Mouse (Mus musculus): Measurements from ENCODE around the gene Myadm.

DNA sequence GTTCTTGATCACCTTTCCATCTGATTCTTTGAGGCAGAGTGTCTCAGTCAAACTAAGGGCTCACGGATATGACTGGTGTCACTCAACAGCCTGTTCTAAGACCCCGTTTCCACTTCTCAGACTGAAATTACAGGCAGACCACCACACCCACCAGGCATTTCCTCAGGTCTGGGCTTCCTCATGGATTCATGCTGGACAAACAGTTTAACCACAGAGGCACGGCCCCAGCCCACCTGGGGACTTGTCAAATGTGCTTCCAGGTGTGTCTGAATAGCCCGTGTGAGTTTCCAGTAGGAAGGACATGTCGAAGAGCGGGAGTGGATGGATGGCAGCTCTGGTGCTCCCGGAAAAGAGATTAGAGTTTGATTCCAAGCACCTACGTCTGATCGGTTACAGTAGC is 60.9 kb downstream of the Myadm start:
- TF ChIP-seq TAL1 (IDR thresholded peaks at IDR 0.05; ENCODE audit: low read length) (no peak), GATA1 (IDR thresholded peaks at IDR 0.05; ENCODE audit: low read length) (no peak)
